8 mouse cellular contexts compared by ENCODE assay signal in the genomic region with DNA sequence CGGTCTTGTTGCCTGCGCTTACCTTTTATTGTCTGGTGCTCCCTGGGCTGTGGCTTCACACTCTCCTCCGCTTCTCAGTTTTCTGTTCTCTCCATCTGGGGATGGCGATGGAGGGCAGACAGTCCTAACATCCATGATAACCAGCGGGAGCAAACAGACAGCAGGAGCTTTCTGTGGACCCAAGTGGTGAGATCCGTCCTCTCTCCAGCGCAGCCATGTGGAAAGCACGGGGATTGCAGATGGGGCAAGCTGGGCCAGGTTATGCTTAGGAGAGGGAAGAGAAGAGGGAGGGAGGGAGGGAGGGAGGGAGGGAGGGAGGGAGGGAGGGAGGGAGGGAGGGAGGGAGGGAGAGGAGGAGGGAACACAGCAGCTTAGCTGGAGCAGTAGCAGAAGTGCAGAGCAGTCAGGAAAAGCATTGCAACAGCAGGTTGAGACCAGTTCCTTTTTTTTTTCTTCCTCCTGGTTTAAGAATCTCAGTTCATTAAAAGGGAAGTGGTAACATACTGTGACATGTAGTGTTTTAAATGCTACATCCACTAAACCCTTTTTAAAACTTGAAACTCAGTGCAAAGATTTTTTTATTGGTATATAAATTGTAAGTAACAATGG. TPM values are rescaled to one million over a fixed set of nuclear protein-coding genes. Genes with fewer than 3 reads are reported as not detected.
DNase-seq lines count a peak whose midpoint lies in the region; ATAC-seq and TF ChIP-seq lines count a peak whose summit lies in the region.

Gene Zkscan17 (minus strand): TSS at position 280 of the 609 bp plus-strand sequence.

- in situ Hi-C loops in ES-E14 (cut with MboI; ENCODE audit: low sequenced_read_pairs in 2 of 2, unreplicated experiment in 2 of 2): no loop called here

- H3K4me2 ChIP-seq in limb, embryonic 14.5 days (replicated peaks; ENCODE audit: low read depth, low read length, severe bottlenecking): no peak within 1 kb of the TSS
- H3K4me2 ChIP-seq in neural tube, embryonic 12.5 days (replicated peaks): no peak within 1 kb of the TSS

- H3K27ac ChIP-seq in ES-E14 (ENCODE audit: insufficient read depth, low read depth, low read length, poor library complexity, severe bottlenecking): no peak within 1 kb of the TSS
- no peak within 1 kb of the TSS for H3K27ac ChIP-seq in forebrain, embryonic 10.5 days
- no peak within 1 kb of the TSS for H3K27ac ChIP-seq in limb, embryonic 14.5 days (replicated peaks; ENCODE audit: low read depth, low read length)
- no peak within 1 kb of the TSS for H3K27ac ChIP-seq in neural tube, embryonic 12.5 days

- intact Hi-C loops in heart, postnatal 36 days (cut with DNase I): no loop called here

- H3K9ac ChIP-seq in ES-E14 (ENCODE audit: insufficient read depth, low read depth, low read length, poor library complexity, severe bottlenecking): peak within 1 kb of the TSS; percentile 65; the same call in 1 of the 2 replicates
- no peak within 1 kb of the TSS for H3K9ac ChIP-seq in limb, embryonic 14.5 days (ENCODE audit: low read depth, low read length, severe bottlenecking)
- H3K9ac ChIP-seq in neural tube, embryonic 12.5 days: no peak within 1 kb of the TSS

- no peak for ATAC-seq in CD4-positive, CD25-positive, alpha-beta regulatory T cell, adult 4 months
- no peak for ATAC-seq in limb, embryonic 14.5 days (ENCODE audit: low FRiP score, low read depth)
- ATAC-seq in neural tube, embryonic 12.5 days (ENCODE audit: low FRiP score, low read depth): no peak

- peaks cover 0 to 9% of the 10 kb centered on the region in 2 experiments; a peak in 1 of 4 replicates for H3K4me1 ChIP-seq in ES-E14 (ENCODE audit: control insufficient read depth in 2 of 2, insufficient read depth in 2 of 2, low read length in 2 of 2, poor library complexity in 1 of 2)
- H3K4me1 ChIP-seq in forebrain, embryonic 10.5 days: peaks cover 9% of the 10 kb centered on the region
- H3K4me1 ChIP-seq in limb, embryonic 14.5 days (ENCODE audit: control insufficient read depth, insufficient read depth, low read length): no peaks in the 10 kb centered on the region
- peaks cover 10% of the 10 kb centered on the region for H3K4me1 ChIP-seq in neural tube, embryonic 12.5 days

- WGBS in forebrain, embryonic 10.5 days: 46% methylated on average over 8 of the region's 8 CpGs
- 50% methylated on average over 8 of the region's 8 CpGs for WGBS in limb, embryonic 14.5 days
- WGBS in neural tube, embryonic 12.5 days: 57% methylated on average over 8 of the region's 8 CpGs

- TF ChIP-seq POLR2A in limb, embryonic 14.5 days (IDR thresholded peaks at IDR 0.05; ENCODE audit: borderline replicate concordance, extremely low read depth, insufficient read depth, insufficient read length): no peak

- DNase-seq in CD4-positive, CD25-positive, alpha-beta regulatory T cell, adult 2 months (ENCODE audit: low read depth, low spot score): peak; percentile 24
- DNase-seq in ES-E14 (ENCODE audit: low read depth, low spot score): peak; percentile 86
- DNase-seq in forebrain, embryonic 10.5 days (ENCODE audit: extremely low spot score, low spot score): no peak
- peak in 1 of 2 experiments; percentile 23 for DNase-seq in heart, postnatal 36 days
- no peak for DNase-seq in limb, embryonic 14.5 days (ENCODE audit: low spot score)
- no peak for DNase-seq in spleen, postnatal 10 days (ENCODE audit: low spot score in 2 of 2)

- no peaks in the 10 kb centered on the region for H3K9me3 ChIP-seq in ES-E14 (ENCODE audit: control insufficient read depth, insufficient read depth, low read depth, low read length)
- no peaks in the 10 kb centered on the region for H3K9me3 ChIP-seq in forebrain, embryonic 10.5 days
- 0 out of 2 replicates have a peak, but pooled peaks cover 3% of the 10 kb centered on the region for H3K9me3 ChIP-seq in limb, embryonic 14.5 days (ENCODE audit: control insufficient read depth, low read length)
- H3K9me3 ChIP-seq in neural tube, embryonic 12.5 days: no peaks in the 10 kb centered on the region

- H3K36me3 ChIP-seq in ES-E14 (ENCODE audit: control insufficient read depth, insufficient read depth, low read length, poor library complexity, severe bottlenecking): no peaks in the 10 kb centered on the region
- H3K36me3 ChIP-seq in forebrain, embryonic 10.5 days (replicated peaks): no peaks in the 10 kb centered on the region
- H3K36me3 ChIP-seq in limb, embryonic 14.5 days (ENCODE audit: control insufficient read depth, insufficient read depth, low read length): no peaks in the 10 kb centered on the region
- H3K36me3 ChIP-seq in neural tube, embryonic 12.5 days: no peaks in the 10 kb centered on the region

- H3K27me3 ChIP-seq in forebrain, embryonic 10.5 days (ENCODE audit: poor library complexity, severe bottlenecking): no peaks in the 10 kb centered on the region
- no peaks in the 10 kb centered on the region for H3K27me3 ChIP-seq in limb, embryonic 14.5 days (ENCODE audit: control insufficient read depth, insufficient read depth, low read length)
- H3K27me3 ChIP-seq in neural tube, embryonic 12.5 days (replicated peaks): no peaks in the 10 kb centered on the region

- H3K4me3 ChIP-seq in ES-E14 (ENCODE audit: insufficient read depth in 1 of 2, low read depth in 1 of 2, low read length in 2 of 2, poor library complexity in 1 of 2, severe bottlenecking in 1 of 2): peak within 1 kb of the TSS; percentile 31 to 54; a peak in 3 of 4 replicates
- H3K4me3 ChIP-seq in forebrain, embryonic 10.5 days: no peak within 1 kb of the TSS
- H3K4me3 ChIP-seq in limb, embryonic 14.5 days (replicated peaks; ENCODE audit: low read length): no peak within 1 kb of the TSS
- H3K4me3 ChIP-seq in neural tube, embryonic 12.5 days: no peak within 1 kb of the TSS

TF ChIP-seq in ES-E14, 5 proteins besides CTCF, POLR2A, EP300 and RAD21:
- 0 out of 2 replicates have a peak, but pooled peaks have one; percentile 20 for TF ChIP-seq HCFC1 (IDR thresholded peaks at IDR 0.05; ENCODE audit: borderline replicate concordance, insufficient read depth, low read length)
- no peak for TF ChIP-seq CHD2 (IDR thresholded peaks at IDR 0.05; ENCODE audit: low read depth, low read length)
- peak; percentile 12; the same call in 1 of the 2 replicates for TF ChIP-seq ZNF384 (IDR thresholded peaks at IDR 0.05; ENCODE audit: low read depth, low read length)
- no peak for TF ChIP-seq MAFK (IDR thresholded peaks at IDR 0.05; ENCODE audit: insufficient read depth, low read depth, low read length)

RNA-seq across cellular contexts. Expression of gene Zkscan17, which starts in this region (rescaled TPM):
- 10 to 100 TPM in 1 of 2 experiments, 1 to 10 TPM in 1; 8.6 to 14.2 TPM for polyA plus RNA-seq in CD4-positive, CD25-positive, alpha-beta regulatory T cell, adult 4 months (2017; shearing (Covaris generic))
- total RNA-seq in ES-E14 (2012; rRNA removed): 22.5 and 22.6 TPM in 2 replicates
- polyA plus RNA-seq in forebrain, embryonic 10.5 days (2016; fragmentation: Nextera tagmentation; extraction: Ambion mirVana): 43.1 and 44.2 TPM in 2 replicates
- total RNA-seq in heart, postnatal 36 days (2021): 10 to 100 TPM; 16.4 to 17.4 TPM
- polyA plus RNA-seq in limb, embryonic 14.5 days (2012; rRNA removed): 18.1 and 19.6 TPM in 2 replicates
- polyA plus RNA-seq in limb, embryonic 14.5 days (2014; fragmentation: Nextera tagmentation; extraction: Ambion mirVana): 19.5 and 21.5 TPM in 2 replicates
- 23.4 and 23.8 TPM in 2 replicates for polyA plus RNA-seq in neural tube, embryonic 12.5 days (2016; fragmentation: Nextera tagmentation; extraction: Ambion mirVana)

Comparison
In these comparisons a context has a peak if more than half of its experiments do, and no peak if none do; other contexts are left out.
1. DNase-seq: peak in CD4-positive, CD25-positive, alpha-beta regulatory T cell, adult 2 months (single experiment) and ES-E14 (single experiment); none in forebrain, embryonic 10.5 days (single experiment), limb, embryonic 14.5 days (single experiment) and spleen, postnatal 10 days (0 of 2).
2. H3K4me3 ChIP-seq: peak in ES-E14 (2 of 2); none in forebrain, embryonic 10.5 days (single experiment), limb, embryonic 14.5 days (single experiment) and neural tube, embryonic 12.5 days (single experiment).